Mouse (Mus musculus): ENCODE measurements at regions not wholly inside any gene's neighbourhood (a gene's known extent, or its start where the extent isn't known, plus 50 kb on each side); places are given as distances from the start of the nearest gene placed in this dataset.

GRCm38 (mm10) chr10:25707951-25708350 is 171.9 kb upstream of the Smlr1 start:
- Histone ChIP-seq H3K36me3 (ENCODE audit: control insufficient read depth, insufficient read depth, low read length) (no peaks in the 10 kb centered on the region), H3K4me3 (ENCODE audit: insufficient read depth, low read depth, low read length) (no peak overlapping the region), H3K4me1 (ENCODE audit: control insufficient read depth, insufficient read depth, low read length) (no peaks in the 10 kb centered on the region), H3K27ac (ENCODE audit: insufficient read depth, low read depth, low read length) (no peak overlapping the region), H3K27me3 (replicated peaks; ENCODE audit: control insufficient read depth, insufficient read depth, low read length) (no peaks in the 10 kb centered on the region)
- WGBS, result 56% methylated on average over 7 of the region's 7 CpGs
- DNase-seq, result no peak
- TF ChIP-seq POLR2A (IDR thresholded peaks at IDR 0.05; ENCODE audit: low read depth, low read length) (no peak), CTCF (conservative IDR thresholded peaks at IDR 0.05; ENCODE audit: insufficient read depth, insufficient read length, low read depth, low read length) (no peak)

- Histone ChIP-seq H3K27ac (ENCODE audit: insufficient read depth, low read depth, low read length) (no peak overlapping the region), H3K4me1 (ENCODE audit: control insufficient read depth, insufficient read depth, low read length) (no peaks in the 10 kb centered on the region), H3K36me3 (ENCODE audit: control insufficient read depth, insufficient read depth, low read length) (no peaks in the 10 kb centered on the region), H3K4me3 (ENCODE audit: insufficient read depth, low read depth, low read length) (no peak overlapping the region), H3K27me3 (replicated peaks; ENCODE audit: control insufficient read depth, insufficient read depth, low read length) (no peaks in the 10 kb centered on the region)
- no peak for DNase-seq
- WGBS, result 81% methylated on average over 3 of the region's 3 CpGs
- TF ChIP-seq CTCF (conservative IDR thresholded peaks at IDR 0.05; ENCODE audit: insufficient read depth, insufficient read length, low read depth, low read length) (no peak), POLR2A (IDR thresholded peaks at IDR 0.05; ENCODE audit: low read depth, low read length) (no peak)
Measured at GRCm38 (mm10) chr10:25702146-25702545, 166.1 kb upstream of the Smlr1 start.

- H3K27ac ChIP-seq (ENCODE audit: insufficient read depth, low read depth, low read length), result no peak overlapping the region
- H3K4me1 ChIP-seq (ENCODE audit: control insufficient read depth, insufficient read depth, low read length), result no peaks in the 10 kb centered on the region
- no peaks in the 10 kb centered on the region for H3K27me3 ChIP-seq (replicated peaks; ENCODE audit: control insufficient read depth, insufficient read depth, low read length)
- WGBS, result 80% methylated on average over 8 of the region's 8 CpGs
- H3K36me3 ChIP-seq (ENCODE audit: control insufficient read depth, insufficient read depth, low read length), result no peaks in the 10 kb centered on the region
- no peak overlapping the region for H3K4me3 ChIP-seq (ENCODE audit: insufficient read depth, low read depth, low read length)
- no peak for DNase-seq
- TF ChIP-seq CTCF (conservative IDR thresholded peaks at IDR 0.05; ENCODE audit: insufficient read depth, insufficient read length, low read depth, low read length) (no peak), POLR2A (IDR thresholded peaks at IDR 0.05; ENCODE audit: low read depth, low read length) (no peak)
Measured at GRCm38 (mm10) chr10:25695798-25696197, 159.7 kb upstream of the Smlr1 start.

- no peak for TF ChIP-seq POLR2A (IDR thresholded peaks at IDR 0.05; ENCODE audit: low read depth, low read length)
- TF ChIP-seq CTCF (conservative IDR thresholded peaks at IDR 0.05; ENCODE audit: insufficient read depth, insufficient read length, low read depth, low read length), result peak; percentile 65
- Histone ChIP-seq H3K4me1 (ENCODE audit: control insufficient read depth, insufficient read depth, low read length) (no peaks in the 10 kb centered on the region), H3K27ac (ENCODE audit: insufficient read depth, low read depth, low read length) (no peak overlapping the region), H3K36me3 (ENCODE audit: control insufficient read depth, insufficient read depth, low read length) (no peaks in the 10 kb centered on the region), H3K4me3 (ENCODE audit: insufficient read depth, low read depth, low read length) (no peak overlapping the region), H3K27me3 (replicated peaks; ENCODE audit: control insufficient read depth, insufficient read depth, low read length) (no peaks in the 10 kb centered on the region)
- WGBS, result 13% methylated on average over 6 of the region's 6 CpGs
- peak; percentile 38 for DNase-seq
Measured at GRCm38 (mm10) chr10:25681243-25681642, 145.2 kb upstream of the Smlr1 start.

- WGBS, result 55% methylated on average over 1 of the region's 1 CpGs
Measured at GRCm38 (mm10) chr10:25677889-25678288, 141.8 kb upstream of the Smlr1 start.

GRCm38 (mm10) chr10:25675368-25675767 is 139.3 kb upstream of the Smlr1 start:
- TF ChIP-seq POLR2A (IDR thresholded peaks at IDR 0.05; ENCODE audit: low read depth, low read length) (no peak), CTCF (conservative IDR thresholded peaks at IDR 0.05; ENCODE audit: insufficient read depth, insufficient read length, low read depth, low read length) (no peak)
- no peak overlapping the region for H3K27ac ChIP-seq (ENCODE audit: insufficient read depth, low read depth, low read length)
- no peaks in the 10 kb centered on the region; the same call in 1 of the 2 replicates for H3K27me3 ChIP-seq (replicated peaks; ENCODE audit: control insufficient read depth, insufficient read depth, low read length)
- DNase-seq, result no peak
- H3K4me3 ChIP-seq (ENCODE audit: insufficient read depth, low read depth, low read length), result no peak overlapping the region
- no peaks in the 10 kb centered on the region for H3K36me3 ChIP-seq (ENCODE audit: control insufficient read depth, insufficient read depth, low read length)
- H3K4me1 ChIP-seq (ENCODE audit: control insufficient read depth, insufficient read depth, low read length), result no peaks in the 10 kb centered on the region
- 26% methylated on average over 10 of the region's 10 CpGs for WGBS

More at GRCm38 (mm10) chr10:25677889-25678288, 141.8 kb upstream of the Smlr1 start:
- Histone ChIP-seq H3K4me3 (ENCODE audit: insufficient read depth, low read depth, low read length) (no peak overlapping the region), H3K4me1 (ENCODE audit: control insufficient read depth, insufficient read depth, low read length) (no peaks in the 10 kb centered on the region), H3K27me3 (replicated peaks; ENCODE audit: control insufficient read depth, insufficient read depth, low read length) (no peaks in the 10 kb centered on the region; the same call in 1 of the 2 replicates), H3K27ac (ENCODE audit: insufficient read depth, low read depth, low read length) (no peak overlapping the region), H3K36me3 (ENCODE audit: control insufficient read depth, insufficient read depth, low read length) (no peaks in the 10 kb centered on the region)
- TF ChIP-seq POLR2A (IDR thresholded peaks at IDR 0.05; ENCODE audit: low read depth, low read length) (no peak), CTCF (conservative IDR thresholded peaks at IDR 0.05; ENCODE audit: insufficient read depth, insufficient read length, low read depth, low read length) (no peak)
- no peak for DNase-seq

- no peak overlapping the region for H3K4me3 ChIP-seq (ENCODE audit: insufficient read depth, low read depth, low read length)
- whole genome bisulfite sequencing, result 79% methylated on average over 1 of the region's 1 CpGs
- no peak overlapping the region for H3K27ac ChIP-seq (ENCODE audit: insufficient read depth, low read depth, low read length)
- no peaks in the 10 kb centered on the region; the same call in 1 of the 2 replicates for H3K27me3 ChIP-seq (replicated peaks; ENCODE audit: control insufficient read depth, insufficient read depth, low read length)
- H3K36me3 ChIP-seq (ENCODE audit: control insufficient read depth, insufficient read depth, low read length), result no peaks in the 10 kb centered on the region
- DNase-seq, result no peak
- no peak for TF ChIP-seq CTCF (conservative IDR thresholded peaks at IDR 0.05; ENCODE audit: insufficient read depth, insufficient read length, low read depth, low read length)
- no peak for TF ChIP-seq POLR2A (IDR thresholded peaks at IDR 0.05; ENCODE audit: low read depth, low read length)
- no peaks in the 10 kb centered on the region for H3K4me1 ChIP-seq (ENCODE audit: control insufficient read depth, insufficient read depth, low read length)
Measured at GRCm38 (mm10) chr10:25670061-25670460, 134.0 kb upstream of the Smlr1 start.
